Mouse (Mus musculus) ovary, adult 18-20 months (tissue): ENCODE data around the gene Fads6.

Experiments used
- DNase-seq: peaks from one replicate; pipeline ENCODE4 v3.0.0; 2022; ENCODE audit warnings: low spot score, mixed read lengths

Gene Fads6

DNA sequence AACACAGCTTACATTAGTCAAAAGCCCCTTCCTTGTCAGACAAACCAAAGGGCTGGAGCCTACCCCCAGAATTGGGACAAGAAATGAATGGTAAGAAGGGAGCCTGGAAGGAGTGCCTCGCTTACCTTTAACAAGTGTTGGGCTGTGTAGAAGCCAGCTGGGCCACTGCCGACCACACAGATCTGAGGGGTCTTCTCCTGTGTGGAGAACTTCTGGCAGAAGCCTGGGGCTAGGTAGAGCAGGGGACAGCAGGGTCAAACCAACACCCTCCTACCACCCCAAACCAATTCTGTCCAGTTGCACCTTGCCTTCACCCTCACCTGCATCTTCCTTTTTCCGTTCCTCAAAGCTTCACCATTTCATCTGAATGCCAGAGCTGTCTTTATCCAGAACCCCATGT lies 21.5 kb downstream of the Fads6 start:
- DNase-seq: no peak

GRCm38 (mm10) chr11:115275509-115275908 lies 22.0 kb downstream of the Fads6 start:
- peak; percentile 75 for DNase-seq

- DNase-seq: no peak
These were observed 22.7 kb downstream of the Fads6 start for GRCm38 (mm10) chr11:115274771-115275170.

DNA sequence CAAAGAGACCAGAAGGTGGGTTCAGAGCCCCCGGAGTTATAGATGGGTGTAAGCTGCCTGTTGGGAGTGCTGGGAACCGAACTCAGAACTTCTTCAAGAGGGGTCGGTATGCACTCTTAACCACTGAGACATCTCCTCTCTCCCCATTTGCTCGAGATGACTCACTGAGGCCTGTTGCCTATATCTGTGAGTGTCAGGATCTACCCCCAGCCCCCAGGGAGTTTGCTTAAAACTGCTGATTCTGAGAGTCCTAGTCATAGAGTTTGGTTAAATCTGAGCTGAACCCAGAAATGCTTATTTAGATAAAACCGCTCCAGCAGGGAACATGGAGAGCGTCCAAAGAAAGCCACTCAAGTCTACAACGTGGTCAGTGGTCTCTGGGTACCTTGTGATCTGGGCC lies 23.3 kb downstream of the Fads6 start:
- no peak for DNase-seq

GRCm38 (mm10) chr11:115273735-115274134 lies 23.7 kb downstream of the Fads6 start:
- no peak for DNase-seq

DNA sequence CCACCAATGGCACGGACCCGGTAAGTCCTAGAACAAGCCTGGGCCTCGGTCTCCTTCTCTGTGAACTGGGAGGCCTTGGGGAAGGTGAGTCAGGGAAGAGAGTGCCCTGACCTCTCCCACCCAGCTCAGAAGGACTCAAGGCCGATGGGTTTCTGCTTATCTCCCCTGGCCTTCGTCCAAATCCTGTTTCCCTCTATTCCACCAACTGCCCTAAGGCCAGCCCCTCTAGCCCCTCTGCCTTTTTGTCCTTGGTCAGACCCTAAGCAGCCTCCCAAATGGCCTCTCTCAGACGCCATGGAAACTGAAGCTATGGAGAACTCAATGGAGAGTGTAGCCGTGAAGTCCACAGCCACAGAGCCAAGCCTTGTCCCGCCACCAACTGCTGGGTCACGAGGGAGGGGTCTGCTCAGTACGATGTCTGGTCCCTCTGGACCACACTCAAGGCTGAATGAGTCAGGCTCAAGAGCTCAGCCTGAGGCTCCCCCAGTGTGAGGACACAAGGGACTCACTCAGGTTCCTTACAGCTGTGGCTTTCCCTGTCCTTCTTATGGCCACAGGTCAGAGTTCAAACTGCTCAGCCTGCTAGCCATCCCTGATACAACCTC lies 24.5 kb downstream of the Fads6 start:
- peak; percentile 65 for DNase-seq

GRCm38 (mm10) chr11:115271481-115271880 lies 26.0 kb downstream of the Fads6 start:
- no peak for DNase-seq

- DNase-seq: no peak
These were observed 26.4 kb downstream of the Fads6 start for GRCm38 (mm10) chr11:115271052-115271451.

GRCm38 (mm10) chr11:115270148-115270861 lies 27.2 kb downstream of the Fads6 start:
- DNase-seq: peak; percentile 51

DNA sequence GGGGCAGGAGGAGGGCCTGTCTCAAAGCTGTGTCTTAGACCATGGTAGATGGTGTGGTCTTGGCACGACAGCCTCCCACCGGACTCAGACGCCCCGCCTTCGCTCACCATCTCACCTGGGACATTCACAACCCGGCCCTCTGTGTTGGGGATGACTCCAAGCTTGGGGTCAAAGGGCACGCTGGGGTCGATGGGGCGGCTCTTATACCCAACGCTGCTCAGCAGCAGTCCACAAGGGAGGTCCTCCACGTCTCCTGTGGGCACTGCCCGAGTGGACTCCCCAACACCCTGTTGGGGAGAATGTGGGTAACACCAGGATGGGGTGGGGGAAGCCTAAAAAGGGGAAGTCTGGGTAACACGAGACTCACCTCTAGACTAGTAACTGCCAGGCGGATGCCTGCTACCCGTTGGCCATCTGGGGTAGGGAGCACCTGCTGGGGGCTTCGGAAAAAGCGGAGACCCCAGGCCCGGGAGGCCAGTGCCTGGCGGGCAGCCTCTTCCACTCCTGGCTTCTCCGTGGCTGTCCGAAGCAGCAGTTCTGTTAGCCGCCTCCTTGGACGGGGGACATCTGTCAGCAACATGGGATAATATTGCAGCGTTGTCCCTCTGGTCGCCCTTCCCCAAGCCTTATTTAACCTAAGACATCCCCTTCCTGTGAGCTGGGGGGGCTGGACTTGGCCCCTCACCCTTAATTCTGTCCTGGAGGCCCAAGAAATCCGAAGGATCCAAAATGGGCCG lies 28.0 kb downstream of the Fads6 start:
- no peak for DNase-seq

GRCm38 (mm10) chr11:115267958-115268357 lies 29.5 kb downstream of the Fads6 start:
- DNase-seq: no peak

- DNase-seq: no peak
These were observed 30.2 kb downstream of the Fads6 start, which contains the start of gene Grin2c for GRCm38 (mm10) chr11:115267061-115267883. TSS of gene Grin2c (minus strand) at chr11:115267243.

GRCm38 (mm10) chr11:115266400-115266778 lies 31.1 kb downstream of the Fads6 start:
- DNase-seq: no peak

DNA sequence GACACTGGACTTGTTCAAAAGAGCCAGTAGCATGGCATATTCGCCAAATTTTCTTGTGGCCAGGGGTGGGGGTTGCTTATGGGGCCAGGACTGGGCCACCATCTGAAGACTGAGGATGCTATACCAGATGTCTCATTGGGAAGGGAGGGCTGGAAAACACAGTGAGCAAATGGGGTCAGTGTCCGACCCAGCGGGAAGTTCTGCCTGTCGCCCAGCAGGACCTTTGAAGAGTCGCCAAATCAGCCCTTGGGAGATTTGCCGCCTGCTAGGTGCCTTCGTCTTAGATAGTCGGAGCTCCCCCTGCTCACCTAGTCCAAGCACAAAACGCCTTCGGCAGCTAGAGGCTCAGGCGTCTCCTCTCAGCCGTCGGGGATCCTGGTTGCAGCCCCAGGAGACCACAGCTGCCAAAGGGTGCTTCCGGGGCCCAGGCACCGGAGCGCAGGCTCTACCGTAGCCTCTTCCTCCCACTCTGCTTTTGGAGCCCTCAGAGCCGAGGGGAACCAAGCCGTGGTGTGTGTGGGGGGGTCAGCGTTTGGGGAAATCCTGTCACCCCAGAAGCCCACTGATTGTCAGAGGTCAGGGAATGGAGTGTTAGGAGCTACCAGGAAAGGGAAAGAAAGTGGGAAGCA lies 31.6 kb downstream of the Fads6 start:
- DNase-seq: no peak

DNA sequence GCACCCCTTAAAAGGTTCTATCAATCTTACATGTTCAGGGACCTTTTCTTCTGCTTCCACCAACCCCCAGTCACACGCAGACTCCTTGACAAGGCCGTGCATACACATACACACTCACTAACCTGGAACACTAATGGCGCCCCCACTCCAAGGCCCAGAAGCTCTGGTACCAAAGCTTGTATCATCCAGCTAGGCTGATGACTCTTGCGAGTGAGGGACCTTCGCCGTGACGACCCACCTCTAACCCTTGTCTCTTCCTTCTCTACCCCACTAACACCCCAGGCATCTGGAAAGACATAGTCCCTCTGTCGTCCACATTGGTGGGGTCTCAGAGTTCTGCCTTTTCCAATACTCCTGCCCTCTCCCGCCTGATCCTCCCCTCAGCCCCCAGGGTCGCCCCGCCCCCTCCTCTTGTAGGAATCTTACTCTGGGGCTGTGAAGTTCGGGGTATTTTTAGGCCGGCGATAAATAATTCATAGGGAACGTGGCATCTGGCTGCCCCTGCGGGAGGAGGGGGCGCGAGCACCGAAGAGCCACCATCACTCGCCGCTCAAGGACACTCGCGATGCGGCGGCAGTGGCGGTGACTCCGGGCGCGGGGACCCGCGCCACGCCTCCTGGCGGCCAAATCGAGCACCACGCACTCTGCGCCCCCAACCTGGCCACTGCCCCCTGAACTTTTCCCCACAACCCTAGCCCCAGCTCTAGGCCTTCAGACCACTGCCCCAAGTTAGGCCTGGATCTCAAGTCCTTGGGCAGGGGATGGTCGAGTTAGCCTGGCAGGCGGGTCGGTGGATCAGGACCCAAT lies 32.4 kb downstream of the Fads6 start:
- no peak for DNase-seq

DNA sequence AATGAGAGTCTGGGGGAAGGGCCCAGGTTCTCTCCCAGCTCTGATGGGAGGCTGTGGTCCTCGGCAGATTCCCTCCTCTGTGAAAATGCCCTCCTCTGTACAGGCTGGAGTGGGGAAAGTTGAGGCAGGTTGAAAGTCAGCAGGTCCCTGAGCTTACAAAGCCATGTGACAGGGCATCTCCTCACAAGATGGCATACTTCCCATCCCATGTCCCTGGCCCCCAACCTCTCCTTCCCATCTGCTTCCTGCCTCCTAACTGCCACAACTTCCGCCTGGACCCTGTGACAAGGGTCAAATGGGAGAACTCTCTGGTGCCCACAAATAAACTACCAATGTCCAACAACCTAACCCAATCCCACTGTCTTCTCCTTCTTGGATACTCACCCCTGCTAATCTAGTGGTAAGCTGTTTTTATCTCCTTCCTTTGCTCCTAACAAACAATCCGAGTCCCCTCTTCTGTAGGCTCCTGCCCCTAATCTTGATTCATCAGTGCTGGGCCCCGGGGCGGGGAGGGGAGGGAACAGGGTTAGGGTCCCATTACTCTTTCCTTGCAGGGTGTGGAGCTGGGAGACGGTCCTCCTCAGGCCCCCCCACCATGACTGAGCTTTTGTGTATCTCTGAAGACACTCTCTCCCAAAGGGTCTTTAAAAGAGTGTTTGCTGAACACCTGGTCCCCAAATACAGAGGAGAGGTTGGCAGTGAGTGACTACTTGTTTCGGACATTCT lies 33.2 kb downstream of the Fads6 start:
- DNase-seq: no peak

DNA sequence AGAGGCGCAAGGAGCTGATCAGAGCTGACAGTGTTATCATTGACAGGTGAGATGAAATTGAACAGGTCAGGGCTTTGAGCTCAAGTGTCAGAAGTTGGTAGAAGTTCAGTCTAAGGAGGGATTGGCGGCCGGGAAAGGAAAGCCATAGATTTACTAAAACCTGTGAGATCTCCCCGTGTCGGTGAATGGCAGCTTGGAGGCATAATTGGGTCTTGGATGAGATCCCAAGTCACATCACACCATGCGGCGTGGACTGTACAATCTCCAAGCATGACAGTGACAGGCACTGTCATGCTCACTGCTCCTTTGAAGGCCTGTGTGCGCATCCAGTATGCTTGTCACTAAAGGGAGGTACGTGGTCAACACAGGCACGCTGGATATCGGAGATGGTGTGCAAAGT lies 34.5 kb downstream of the Fads6 start:
- DNase-seq: no peak

GRCm38 (mm10) chr11:115259134-115259533 lies 38.3 kb downstream of the Fads6 start:
- DNase-seq: no peak

- DNase-seq: no peak
These were observed 39.5 kb downstream of the Fads6 start for GRCm38 (mm10) chr11:115257775-115258510.

- DNase-seq: no peak
These were observed 46.2 kb downstream of the Fads6 start for GRCm38 (mm10) chr11:115251258-115251657.
